Mouse (Mus musculus): ENCODE data around the gene Gm9513.

The Gm9513 gene

DNA sequence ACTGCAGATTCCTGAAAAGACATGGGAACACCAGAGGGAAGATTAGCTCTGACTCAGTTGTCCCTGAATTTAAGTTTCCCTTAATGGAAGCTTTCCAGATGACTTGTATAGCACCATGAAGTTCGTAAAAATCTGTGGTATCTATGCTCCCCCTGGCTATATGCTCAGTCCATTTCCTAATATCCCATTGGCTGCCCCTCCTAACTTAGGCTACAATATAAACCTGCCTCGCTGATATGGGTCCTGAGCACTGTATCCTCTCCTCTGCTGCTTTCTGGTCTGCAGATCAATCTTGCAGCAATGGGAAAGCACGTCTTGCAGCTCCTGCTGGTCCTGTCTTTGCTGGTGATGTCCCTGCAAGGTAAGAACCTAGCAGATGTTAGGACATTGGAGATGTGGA, at the start of gene Gm9513:
TSS of gene Gm9513 (plus strand) at position 301 of the 400 bp plus-strand sequence.
- in situ Hi-C loops (cut with MboI; ENCODE audit: low sequenced_read_pairs): no loop called here

DNA sequence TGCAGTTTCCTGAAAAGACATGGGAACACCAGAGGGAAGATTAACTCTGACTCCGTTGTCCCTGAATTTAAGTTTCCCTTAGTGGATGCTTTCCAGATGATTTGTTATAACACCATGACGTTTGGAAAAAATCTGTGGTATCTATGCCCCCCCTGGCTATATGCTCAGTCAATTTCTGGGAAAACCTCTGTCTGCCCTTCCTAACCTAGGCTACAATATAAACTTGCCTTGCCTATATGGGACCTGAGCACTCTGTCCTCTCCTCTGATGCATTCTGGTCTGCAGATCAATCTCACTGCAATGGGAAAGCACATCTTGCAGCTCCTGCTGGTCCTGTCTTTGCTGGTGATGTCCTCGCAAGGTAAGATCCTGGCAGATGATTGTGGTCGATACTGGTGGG, 43.9 kb upstream of the Gm9513 start, which contains the start of gene Gm7257:
TSS of gene Gm7257 (plus strand) at position 301 of the 400 bp plus-strand sequence.
- in situ Hi-C loops (cut with MboI; ENCODE audit: low sequenced_read_pairs): loop anchor here (25.0 kb wide), 1 partner anchor 256 kb away; the partner anchor contains the start of gene Acrv1

DNA sequence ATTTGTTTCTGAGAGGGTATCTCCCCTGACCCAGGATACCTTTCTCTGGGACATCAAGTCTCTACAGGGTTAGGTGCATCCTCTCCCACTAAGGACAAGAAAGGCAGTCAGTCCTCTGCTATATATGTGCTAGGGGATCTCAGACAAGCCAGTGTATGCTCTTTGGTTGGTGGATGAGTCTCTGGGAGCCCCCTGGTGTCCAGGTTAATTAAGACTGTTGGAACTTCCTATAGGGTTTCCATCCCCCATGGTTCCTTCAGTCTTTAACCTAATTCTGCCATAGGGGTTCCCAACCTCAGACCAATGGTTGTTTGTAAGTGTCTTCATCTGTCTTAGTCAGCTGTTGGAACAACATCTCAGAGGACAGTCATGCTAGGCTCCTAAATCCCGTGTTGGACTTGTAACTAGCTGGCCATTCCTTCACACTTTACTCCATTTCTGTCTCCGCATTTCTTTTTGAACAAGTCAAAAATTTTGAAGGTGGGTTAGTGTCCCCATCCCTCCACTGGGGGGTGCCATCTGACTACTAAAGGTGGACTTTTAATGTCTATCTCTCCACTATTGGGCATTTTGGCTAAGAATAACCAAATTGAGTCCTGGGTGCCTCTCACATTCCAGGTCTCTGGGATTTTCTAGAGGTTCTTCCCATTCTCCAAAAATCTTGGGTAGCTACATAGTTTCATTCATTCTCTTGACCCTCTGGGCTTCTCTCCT, 40.2 kb upstream of the Gm9513 start:
- in situ Hi-C loops (cut with MboI; ENCODE audit: low sequenced_read_pairs): loop anchor here (25.0 kb wide), 1 partner anchor 252 kb away; the partner anchor contains the start of gene Acrv1

DNA sequence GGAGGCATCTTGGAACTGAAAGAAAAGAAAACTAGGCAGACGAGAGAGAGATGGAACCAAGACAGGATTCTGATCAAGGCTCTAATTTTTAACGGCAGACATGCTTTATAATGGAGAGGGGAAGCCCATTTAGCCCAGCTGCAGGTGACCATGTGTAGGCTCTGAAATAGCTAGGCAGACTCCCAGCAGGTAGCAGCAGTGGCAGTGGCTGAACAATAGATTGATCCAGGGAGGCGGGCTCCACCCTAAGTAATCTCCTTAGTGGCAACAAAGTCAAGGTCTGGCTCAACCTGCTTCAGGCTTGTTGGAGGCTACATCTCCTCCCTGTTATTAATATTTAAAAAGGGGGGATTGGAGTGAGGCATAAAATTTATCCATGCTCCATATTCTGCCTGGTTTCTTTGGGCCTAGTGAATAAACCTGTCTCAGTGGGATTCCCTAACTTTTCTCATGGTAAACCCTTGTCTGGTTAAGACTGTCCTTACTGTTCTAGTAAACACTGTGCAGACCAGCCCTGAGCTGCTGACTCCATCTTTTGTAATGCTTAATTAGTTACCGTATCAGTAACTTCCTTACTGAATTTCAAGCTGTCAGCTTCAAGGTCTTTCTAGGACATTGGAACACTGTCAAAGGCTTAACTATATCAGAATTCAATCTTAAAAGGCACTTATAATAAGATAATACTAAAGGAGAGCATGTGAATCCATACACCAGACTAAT, 19.2 kb downstream of the Gm9513 start:
- in situ Hi-C loops (cut with MboI; ENCODE audit: low sequenced_read_pairs): no loop called here

GRCm38 (mm10) chr9:36495824-36496223, 20.4 kb downstream of the Gm9513 start:
- in situ Hi-C loops (cut with MboI; ENCODE audit: low sequenced_read_pairs): no loop called here

DNA sequence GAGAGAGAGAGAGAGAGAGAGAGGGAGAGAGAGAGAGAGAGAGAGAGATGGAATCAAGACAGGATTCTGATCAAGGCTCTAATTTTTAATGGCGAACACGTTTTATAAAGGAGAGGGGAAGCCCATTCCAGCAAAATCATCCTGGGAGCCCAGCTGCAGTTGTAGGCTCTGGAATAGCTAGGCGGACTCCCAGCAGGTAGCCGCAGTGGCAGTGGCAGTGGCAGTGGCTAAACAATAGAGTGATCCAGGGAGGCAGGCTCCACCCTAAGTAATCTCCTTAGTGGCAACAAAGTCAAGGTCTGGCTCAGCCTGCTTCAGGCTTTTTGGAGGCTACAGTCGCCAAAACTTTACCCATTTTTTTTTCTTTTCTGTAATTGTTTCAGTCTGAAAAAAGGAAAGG, 28.8 kb downstream of the Gm9513 start:
- in situ Hi-C loops (cut with MboI; ENCODE audit: low sequenced_read_pairs): no loop called here

Data from CH12F3 (cell line).